Mouse (Mus musculus) embryonic facial prominence, embryonic 11.5 days (tissue): ENCODE data around the gene Camta1. TPM values are rescaled to one million over a fixed set of nuclear protein-coding genes. Genes with fewer than 3 reads are reported as not detected.

Experiments used
- ATAC-seq: fragments of 200-750 bp; cut with Nextera tagmentation; replicated peaks from 2 replicates; pipeline ENCODE4 v1.8.0; 2017; ENCODE audit warnings: low read depth; ENCODE audit not compliant: insufficient number of reproducible peaks, low FRiP score, low TSS enrichment
- DNase-seq: peaks from one replicate; pipeline ENCODE4 v3.0.0-alpha.2; 2015; ENCODE audit warnings: low spot score
- H3K27ac ChIP-seq: fragments of 300-500 bp; sonication (generic); replicated peaks from 2 replicates; pipeline ENCODE4 v1.5.1; 2014; ENCODE audit warnings: mild to moderate bottlenecking, low read depth, low read length, control low read depth
- H3K27me3 ChIP-seq: fragments of 300-500 bp; sonication (generic); 2 replicates; pipeline ENCODE4 v1.6.1; 2014; ENCODE audit warnings: mild to moderate bottlenecking, low read length, moderate library complexity, mixed read lengths; ENCODE audit not compliant: control insufficient read depth, insufficient read depth
- H3K36me3 ChIP-seq: fragments of 300-500 bp; sonication (generic); replicated peaks from 2 replicates; pipeline ENCODE4 v1.6.1; 2014; ENCODE audit warnings: low read depth, mild to moderate bottlenecking, low read length, moderate library complexity, mixed read lengths; ENCODE audit not compliant: control insufficient read depth, insufficient read depth
- H3K4me1 ChIP-seq: fragments of 300-500 bp; sonication (generic); 2 replicates; pipeline ENCODE4 v1.6.1; 2014; ENCODE audit warnings: low read length, mixed read lengths; ENCODE audit not compliant: control insufficient read depth, insufficient read depth
- H3K4me2 ChIP-seq: fragments of 300-500 bp; sonication (generic); 2 replicates; pipeline ENCODE4 v1.6.1; 2014; ENCODE audit warnings: low read depth, mild to moderate bottlenecking, control low read depth, low read length, moderate library complexity
- H3K4me3 ChIP-seq: fragments of 300-500 bp; sonication (generic); 2 replicates; pipeline ENCODE4 v1.5.1; 2014; ENCODE audit warnings: low read depth, low read length, control low read depth
- H3K9ac ChIP-seq: fragments of 300-500 bp; sonication (generic); replicated peaks from 2 replicates; pipeline ENCODE4 v1.6.1; 2014; ENCODE audit warnings: mild to moderate bottlenecking, control low read depth, low read length
- H3K9me3 ChIP-seq: fragments of 300-500 bp; sonication (generic); replicated peaks from 2 replicates; pipeline ENCODE4 v1.6.1; 2016; ENCODE audit warnings: mild to moderate bottlenecking, low read length, inconsistent platforms, mixed read lengths; ENCODE audit not compliant: control insufficient read depth
- WGBS: fragments of 180-500 bp; shearing (Covaris S2); extraction: QIAGEN DNeasy Blood & Tissue Kit; methylation state at CpG from one replicate; pipeline ENCODE4 v1.1.7; 2014; 5-methylcytosine and 5-hydroxymethylcytosine counted together
- polyA plus RNA-seq: library from polyadenylated mRNA; unstranded; fragments of >200 nt; fragmentation: Nextera tagmentation; extraction: Ambion mirVana; gene quantifications from 2 replicates; pipeline ENCODE4 v1.2.1, GENCODE M21; 2014

Gene Camta1
- polyA plus RNA-seq, 1 experiment from 2014 or later, result 130 TPM

GRCm38 (mm10) chr4:151133760-151134159 lies 727.9 kb downstream of the Camta1 start:
- no peak overlapping the region for H3K9ac ChIP-seq
- no peak overlapping the region for H3K4me2 ChIP-seq
- no peak overlapping the region for H3K27ac ChIP-seq
- ATAC-seq (no peak), DNase-seq (no peak)
- no peaks in the 10 kb centered on the region; the same call in 1 of the 2 replicates for H3K4me1 ChIP-seq
- 63% methylated on average over 4 of the region's 4 CpGs for WGBS
- H3K36me3 ChIP-seq, result no peaks in the 10 kb centered on the region
- no peak overlapping the region for H3K4me3 ChIP-seq
- no peaks in the 10 kb centered on the region for H3K9me3 ChIP-seq
- H3K27me3 ChIP-seq, result no peaks in the 10 kb centered on the region

GRCm38 (mm10) chr4:151132493-151132892 lies 729.2 kb downstream of the Camta1 start:
- Histone ChIP-seq H3K9me3 (no peaks in the 10 kb centered on the region), H3K4me2 (no peak overlapping the region), H3K4me3 (no peak overlapping the region), H3K27ac (no peak overlapping the region), H3K9ac (no peak overlapping the region), H3K4me1 (peaks cover 6% of the 10 kb centered on the region; the same call in 1 of the 2 replicates), H3K27me3 (no peaks in the 10 kb centered on the region), H3K36me3 (no peaks in the 10 kb centered on the region)
- 70% methylated on average over 9 of the region's 9 CpGs for WGBS
- peak; percentile 9 for DNase-seq
- no peak for ATAC-seq

GRCm38 (mm10) chr4:151130756-151131490 lies 730.8 kb downstream of the Camta1 start:
- Histone ChIP-seq H3K27ac (no peak overlapping the region), H3K9ac (no peak overlapping the region), H3K9me3 (no peaks in the 10 kb centered on the region), H3K27me3 (no peaks in the 10 kb centered on the region), H3K4me2 (no peak overlapping the region), H3K4me1 (peaks cover 6% of the 10 kb centered on the region; the same call in 1 of the 2 replicates), H3K36me3 (no peaks in the 10 kb centered on the region), H3K4me3 (no peak overlapping the region)
- DNase-seq (no peak), ATAC-seq (no peak)
- 72% methylated on average over 9 of the region's 9 CpGs for WGBS

- Histone ChIP-seq H3K9ac (peak overlapping the region; percentile 98), H3K27ac (peak overlapping the region; percentile 93), H3K4me1 (peaks cover 6% of the 10 kb centered on the region; the same call in 1 of the 2 replicates), H3K9me3 (no peaks in the 10 kb centered on the region), H3K27me3 (no peaks in the 10 kb centered on the region), H3K4me3 (peak overlapping the region; percentile 56), H3K36me3 (no peaks in the 10 kb centered on the region), H3K4me2 (peak overlapping the region; percentile 81)
- ATAC-seq (no peak), DNase-seq (no peak)
- 66% methylated on average over 16 of the region's 16 CpGs for WGBS
Observed at GRCm38 (mm10) chr4:151129725-151130557, 731.7 kb downstream of the Camta1 start.

- H3K4me1 ChIP-seq, result peaks cover 6% of the 10 kb centered on the region; the same call in 1 of the 2 replicates
- peak overlapping the region; percentile 81 for H3K4me2 ChIP-seq
- H3K27ac ChIP-seq, result peak overlapping the region; percentile 93
- peak overlapping the region; percentile 98 for H3K9ac ChIP-seq
- H3K27me3 ChIP-seq, result no peaks in the 10 kb centered on the region
- peak overlapping the region; percentile 56 for H3K4me3 ChIP-seq
- WGBS, result under 1% methylated on average over 69 of the region's 69 CpGs
- no peaks in the 10 kb centered on the region for H3K9me3 ChIP-seq
- peak; percentile 57 for ATAC-seq
- no peaks in the 10 kb centered on the region for H3K36me3 ChIP-seq
- peak; percentile 91 for DNase-seq
Observed at GRCm38 (mm10) chr4:151128641-151129541, 732.8 kb downstream of the Camta1 start.

- H3K9me3 ChIP-seq, result no peaks in the 10 kb centered on the region
- peak overlapping the region; percentile 81 for H3K4me2 ChIP-seq
- peak overlapping the region; percentile 56 for H3K4me3 ChIP-seq
- H3K9ac ChIP-seq, result peak overlapping the region; percentile 98
- DNase-seq, result peak; percentile 52
- 8% methylated on average over 10 of the region's 10 CpGs for WGBS
- H3K4me1 ChIP-seq, result peaks cover 6% of the 10 kb centered on the region; the same call in 1 of the 2 replicates
- no peaks in the 10 kb centered on the region for H3K36me3 ChIP-seq
- H3K27ac ChIP-seq, result peak overlapping the region; percentile 93
- ATAC-seq, result peak; percentile 40
- no peaks in the 10 kb centered on the region for H3K27me3 ChIP-seq
Observed at GRCm38 (mm10) chr4:151127636-151128548, 733.8 kb downstream of the Camta1 start.

- Histone ChIP-seq H3K27me3 (no peaks in the 10 kb centered on the region), H3K27ac (no peak overlapping the region), H3K9ac (no peak overlapping the region), H3K4me3 (no peak overlapping the region), H3K36me3 (no peaks in the 10 kb centered on the region), H3K4me2 (no peak overlapping the region), H3K4me1 (no peaks in the 10 kb centered on the region), H3K9me3 (no peaks in the 10 kb centered on the region)
- DNase-seq, result no peak
- no peak for ATAC-seq
- WGBS, result 91% methylated on average over 3 of the region's 3 CpGs
Observed at GRCm38 (mm10) chr4:151118883-151119282, 742.8 kb downstream of the Camta1 start.
